Mouse (Mus musculus) left cerebral cortex, adult 2 months (tissue): ENCODE measurements around the gene Gm3159. TPM values are rescaled to one million over a fixed set of nuclear protein-coding genes. Genes with fewer than 3 reads are reported as not detected.

Source experiments
- total RNA-seq, 2 experiments: library from RNA; stranded (reverse); gene quantifications; 2 replicates each; pipeline ENCODE4 v1.2.3; 2021

Gm3159 gene
- total RNA-seq, 2 experiments from 2014 or later: not detected

Other genes with a start within 250 kb of the Gm3159 start
- gene Gm3127, start 232.5 kb upstream of the Gm3159 start, total RNA-seq: not detected
- under 1 TPM; 0.42 to 0.50 TPM for gene Gm2974, start 214.9 kb upstream of the Gm3159 start, total RNA-seq
- not detected for gene Gm3138, start 147.9 kb upstream of the Gm3159 start, total RNA-seq
- gene Gm3149, start 80.2 kb upstream of the Gm3159 start, total RNA-seq: not detected
- under 1 TPM; 0.56 to 0.59 TPM for gene 2610042L04Rik, start 62.8 kb upstream of the Gm3159 start, total RNA-seq
- under 1 TPM in 1 of 2 experiments, not detected in 1; 0.84 TPM for gene Gm3164, start 17.9 kb downstream of the Gm3159 start, total RNA-seq
- gene Gm3173, start 33.5 kb downstream of the Gm3159 start, total RNA-seq: 1 to 10 TPM; 2.0 to 3.4 TPM
- gene Gm3182, start 84.2 kb downstream of the Gm3159 start, total RNA-seq: not detected
- gene Gm3047, start 157.9 kb downstream of the Gm3159 start, total RNA-seq: not detected
- under 1 TPM; 0.48 to 0.56 TPM for gene Gm8159, start 234.8 kb downstream of the Gm3159 start, total RNA-seq